Mouse (Mus musculus): Measurements from ENCODE around the gene Wdr66.

The Wdr66 gene

GRCm38 (mm10) chr5:123307630-123308282 lies 55.9 kb downstream of the Wdr66 start:
- in situ Hi-C loops (cut with MboI; ENCODE audit: unreplicated experiment in 2 of 2), result no loop called here

GRCm38 (mm10) chr5:123309816-123310215 lies 57.9 kb downstream of the Wdr66 start:
- in situ Hi-C loops (cut with MboI; ENCODE audit: unreplicated experiment in 2 of 2), result loop anchor here in 1 of 2 experiments (5.0 kb wide), 1 partner anchor 37 kb away; no protein-coding TSS in a partner anchor

GRCm38 (mm10) chr5:123310221-123310620 lies 58.3 kb downstream of the Wdr66 start:
- in situ Hi-C loops (cut with MboI; ENCODE audit: unreplicated experiment in 2 of 2), result loop anchor here in 1 of 2 experiments (5.0 kb wide), 1 partner anchor 37 kb away; no protein-coding TSS in a partner anchor

GRCm38 (mm10) chr5:123313058-123313630 lies 61.2 kb downstream of the Wdr66 start:
- in situ Hi-C loops (cut with MboI; ENCODE audit: unreplicated experiment in 2 of 2), result loop anchor here in 1 of 2 experiments (5.0 kb wide), 1 partner anchor 34 kb away; no protein-coding TSS in a partner anchor

- in situ Hi-C loops (cut with MboI; ENCODE audit: unreplicated experiment in 2 of 2), result loop anchor here in 1 of 2 experiments (5.0 kb wide), 1 partner anchor 33 kb away; no protein-coding TSS in a partner anchor
Measured at GRCm38 (mm10) chr5:123313851-123314380, 62.0 kb downstream of the Wdr66 start.

- in situ Hi-C loops (cut with MboI; ENCODE audit: unreplicated experiment in 2 of 2), result no loop called here
Measured at GRCm38 (mm10) chr5:123315219-123315866, 63.4 kb downstream of the Wdr66 start.

GRCm38 (mm10) chr5:123317992-123318391 lies 66.1 kb downstream of the Wdr66 start:
- in situ Hi-C loops (cut with MboI; ENCODE audit: unreplicated experiment in 2 of 2), result no loop called here

GRCm38 (mm10) chr5:123320136-123320535 lies 68.2 kb downstream of the Wdr66 start:
- in situ Hi-C loops (cut with MboI; ENCODE audit: unreplicated experiment in 2 of 2), result loop anchor here in 1 of 2 experiments (10.0 kb wide), 1 partner anchor 175 kb away; the partner anchor contains the start of gene Setd1b

- in situ Hi-C loops (cut with MboI; ENCODE audit: unreplicated experiment in 2 of 2), result loop anchor here in 1 of 2 experiments (10.0 kb wide), 1 partner anchor 179 kb away; the partner anchor contains the start of gene Setd1b
Measured at GRCm38 (mm10) chr5:123324242-123324641, 72.3 kb downstream of the Wdr66 start.

- in situ Hi-C loops (cut with MboI; ENCODE audit: unreplicated experiment in 2 of 2), result loop anchor here in 1 of 2 experiments (10.0 to 25.0 kb wide), 2 partner anchors 181 to 1114 kb away; partner anchors contain the start of genes Hvcn1 and Setd1b
Measured at GRCm38 (mm10) chr5:123326006-123326750, 74.3 kb downstream of the Wdr66 start.

GRCm38 (mm10) chr5:123326751-123327148 lies 74.8 kb downstream of the Wdr66 start:
- in situ Hi-C loops (cut with MboI; ENCODE audit: unreplicated experiment in 2 of 2), result loop anchor here in 1 of 2 experiments (10.0 to 25.0 kb wide), 2 partner anchors 182 to 1114 kb away; partner anchors contain the start of genes Hvcn1 and Setd1b

- in situ Hi-C loops (cut with MboI; ENCODE audit: unreplicated experiment in 2 of 2), result loop anchor here in 1 of 2 experiments (10.0 to 25.0 kb wide), 2 partner anchors 183 to 1115 kb away; partner anchors contain the start of genes Hvcn1 and Setd1b
Measured at GRCm38 (mm10) chr5:123327686-123328085, 75.8 kb downstream of the Wdr66 start.

- in situ Hi-C loops (cut with MboI; ENCODE audit: unreplicated experiment in 2 of 2), result loop anchor here in 1 of 2 experiments (25.0 kb wide), 1 partner anchor 1121 kb away; the partner anchor contains the start of gene Hvcn1
Measured at GRCm38 (mm10) chr5:123333566-123333965, 81.7 kb downstream of the Wdr66 start.

- in situ Hi-C loops (cut with MboI; ENCODE audit: unreplicated experiment in 2 of 2), result loop anchor here in 1 of 2 experiments (25.0 kb wide), 1 partner anchor 1124 kb away; the partner anchor contains the start of gene Hvcn1
Measured at GRCm38 (mm10) chr5:123336205-123336961, 84.5 kb downstream of the Wdr66 start.

- in situ Hi-C loops (cut with MboI; ENCODE audit: unreplicated experiment in 2 of 2), result loop anchor here in 1 of 2 experiments (25.0 kb wide), 1 partner anchor 1126 kb away; the partner anchor contains the start of gene Hvcn1
Measured at GRCm38 (mm10) chr5:123338463-123338862, 86.6 kb downstream of the Wdr66 start.

GRCm38 (mm10) chr5:123343707-123344627 lies 92.1 kb downstream of the Wdr66 start, which contains the start of gene Bcl7a:
Gene Bcl7a (plus strand): TSS chr5:123343834.
- in situ Hi-C loops (cut with MboI; ENCODE audit: unreplicated experiment in 2 of 2), result loop anchor here in 1 of 2 experiments (25.0 kb wide), 1 partner anchor 1132 kb away; the partner anchor contains the start of gene Hvcn1

- in situ Hi-C loops (cut with MboI; ENCODE audit: unreplicated experiment in 2 of 2), result loop anchor here in 1 of 2 experiments (25.0 kb wide), 1 partner anchor 1132 kb away; the partner anchor contains the start of gene Hvcn1
Measured at GRCm38 (mm10) chr5:123344628-123344962, 92.7 kb downstream of the Wdr66 start.

Data from v-Abl transformed pro-B cells (cell line).